17 mouse cellular contexts compared by ENCODE assay signal in the genomic region with DNA sequence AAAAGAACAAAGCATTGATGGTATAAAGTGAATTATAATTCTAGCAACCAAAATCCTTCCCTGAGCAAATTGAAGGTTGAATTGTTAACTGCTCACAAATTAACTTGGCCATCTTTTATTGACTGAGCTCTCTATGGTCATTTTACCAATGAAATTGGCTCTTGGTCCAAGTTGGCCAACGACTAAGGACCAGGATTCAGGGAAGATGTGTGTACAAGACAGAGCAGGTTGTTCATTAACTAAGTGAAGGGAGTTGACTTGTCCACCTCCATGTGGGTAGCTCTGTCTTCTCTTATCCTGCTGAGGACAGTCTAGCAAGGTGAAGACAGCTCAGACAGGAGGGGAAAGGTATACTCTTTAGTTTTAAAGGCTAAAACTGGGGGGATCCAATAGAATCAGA.
"Had no signal": no experiment of that assay in that cellular context is flagged by ENCODE, and none has a peak within 500 bp of the region (broad histone marks: within the 10 kb centered on the region; RNA-seq: fewer than 3 reads in every experiment).

No protein-coding gene starts in this region.

- H3K4me3 ChIP-seq: lung, embryonic 15.5 days; megakaryocyte, embryonic 14.5 days; midbrain, embryonic 13.5 days; midbrain, embryonic 15.5 days; neural tube, embryonic 12.5 days; stomach, embryonic 15.5 days had no signal

- H3K4me2 ChIP-seq: lung, embryonic 15.5 days; midbrain, embryonic 11.5 days; midbrain, embryonic 13.5 days; midbrain, embryonic 15.5 days; neural tube, embryonic 12.5 days; stomach, embryonic 15.5 days had no signal

- H3K4me1 ChIP-seq: megakaryocyte, embryonic 14.5 days; midbrain, embryonic 13.5 days; midbrain, embryonic 15.5 days; neural tube, embryonic 12.5 days; stomach, embryonic 15.5 days had no signal

- H3K27me3 ChIP-seq: lung, embryonic 15.5 days; megakaryocyte, embryonic 14.5 days; midbrain, embryonic 13.5 days; midbrain, embryonic 15.5 days; neural tube, embryonic 12.5 days; stomach, embryonic 15.5 days had no signal

- H3K9ac ChIP-seq: lung, embryonic 15.5 days; midbrain, embryonic 13.5 days; midbrain, embryonic 15.5 days; neural tube, embryonic 12.5 days; stomach, embryonic 15.5 days had no signal

- ATAC-seq: lung, postnatal 0 days; midbrain, embryonic 13.5 days; midbrain, embryonic 15.5 days had no signal

- H3K36me3 ChIP-seq: lung, embryonic 15.5 days; midbrain, embryonic 13.5 days; midbrain, embryonic 15.5 days; neural tube, embryonic 12.5 days; stomach, embryonic 15.5 days had no signal

- H3K27ac ChIP-seq: lung, embryonic 15.5 days; macrophage; midbrain, embryonic 13.5 days; midbrain, embryonic 15.5 days; neural tube, embryonic 12.5 days; stomach, embryonic 15.5 days; stomach, postnatal 0 days had no signal

- H3K9me3 ChIP-seq: lung, embryonic 15.5 days; midbrain, embryonic 13.5 days; midbrain, embryonic 15.5 days; neural tube, embryonic 12.5 days; stomach, embryonic 15.5 days had no signal

- DNase-seq: lung, adult 2 months; lung, postnatal 14 days; lung, postnatal 36 days; right cerebral cortex, postnatal 14 days; thymus, adult 2 months; thymus, postnatal 25 days; thymus, postnatal 4 days had no signal
